Mouse (Mus musculus): ENCODE results near the gene Shc4.

DNA sequence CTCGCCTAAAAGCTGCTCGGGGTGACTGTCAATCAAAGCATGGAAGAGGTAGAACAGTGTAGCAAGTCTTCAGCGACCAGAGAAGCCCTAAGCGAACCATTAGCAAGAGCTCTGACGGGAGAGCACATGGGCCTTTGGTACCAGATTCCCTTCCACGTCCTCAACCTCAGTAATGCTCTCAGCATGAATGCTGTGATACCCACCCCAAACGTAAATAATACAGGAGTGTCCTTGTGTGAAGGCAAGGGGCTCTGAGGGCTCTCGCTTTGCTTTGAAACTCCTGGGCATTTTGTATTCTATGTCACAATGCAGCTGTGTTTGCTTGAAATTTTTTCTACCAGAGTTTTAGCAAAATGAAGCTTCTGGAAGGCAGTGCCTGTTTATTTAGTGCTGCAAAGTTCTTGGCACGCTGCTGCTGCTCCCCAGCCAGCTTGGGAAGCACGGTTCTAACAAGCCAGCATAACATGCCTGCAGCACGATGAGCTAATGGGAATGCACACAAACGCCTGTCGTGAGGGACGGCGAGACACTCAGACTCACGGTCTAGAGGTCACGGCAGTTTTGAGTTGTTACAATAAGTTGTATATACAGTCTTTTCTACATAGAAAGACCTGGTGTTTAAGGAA is 117.6 kb downstream of the Shc4 start:
- TF ChIP-seq CTCF (IDR thresholded peaks at IDR 0.05; ENCODE audit: control insufficient read depth, insufficient read depth, insufficient read length) (no peak), MAX (IDR thresholded peaks at IDR 0.05) (no peak), CEBPB (IDR thresholded peaks at IDR 0.05; ENCODE audit: low read depth) (no peak), MYOD1 (IDR thresholded peaks at IDR 0.05; ENCODE audit: control insufficient read depth, insufficient read length, low read depth) (no peak)
